Mouse (Mus musculus) left cerebral cortex, postnatal 36 days (tissue): ENCODE data around the gene Ezr. TPM values are rescaled to one million over a fixed set of nuclear protein-coding genes. Genes with fewer than 3 reads are reported as not detected.

Experiments used
- DNase-seq, 2 experiments: peaks; one replicate each; pipeline ENCODE4 v3.0.0; 2021 to 2022; ENCODE audit warnings: low spot score in 2 of 2, mixed read lengths in 1 of 2
- intact Hi-C: fragments of 180-260 bp; cut with DNase I; formaldehyde crosslinking; loops from one replicate; pipeline ENCODE4 v1.15.1; 2025
- total RNA-seq, 2 experiments: library from RNA; stranded (reverse); gene quantifications; 2 replicates each; pipeline ENCODE4 v1.2.3; 2021

The Ezr gene
- 10 to 100 TPM; 51.1 to 51.8 TPM for total RNA-seq

DNA sequence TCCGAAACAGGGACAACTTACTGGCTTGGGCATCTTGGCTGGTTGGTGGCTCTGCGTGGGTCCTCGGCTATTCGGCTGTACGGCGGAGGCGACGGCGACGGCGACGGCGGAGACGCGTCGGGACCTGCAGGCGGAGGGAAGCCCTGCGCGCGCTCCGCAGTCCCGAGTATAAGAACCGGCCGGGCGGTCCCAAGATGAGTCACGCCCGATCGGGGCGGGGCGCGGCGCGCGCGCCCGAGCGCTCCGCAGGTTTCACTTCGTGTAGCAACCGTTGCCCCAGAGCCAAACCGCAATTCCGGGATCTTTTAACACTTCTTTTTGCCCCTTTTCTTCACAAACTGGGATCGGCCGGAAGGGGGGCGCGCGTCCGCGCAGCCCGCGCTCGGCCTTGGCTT is at the start of gene Ezr:
Gene Ezr (minus strand): TSS at position 174 of the 395 bp plus-strand sequence.
- intact Hi-C loops, result loop anchor here (5.0 kb wide), 1 partner anchor 45 kb away; no protein-coding TSS in a partner anchor
- peak; percentile 70 to 72 for DNase-seq

- intact Hi-C loops, result no loop called here
- no peak for DNase-seq
These were observed 47.5 kb upstream of the Ezr start for GRCm38 (mm10) chr17:6830004-6830592.

- DNase-seq, result no peak
- intact Hi-C loops, result loop anchor here (5.0 kb wide), 2 partner anchors 34 to 46 kb away; partner anchors contain the start of gene Ezr
These were observed 46.1 kb upstream of the Ezr start for GRCm38 (mm10) chr17:6828531-6829150.

GRCm38 (mm10) chr17:6827740-6828461 is 45.3 kb upstream of the Ezr start:
- intact Hi-C loops, result loop anchor here (5.0 kb wide), 2 partner anchors 34 to 46 kb away; partner anchors contain the start of gene Ezr

GRCm38 (mm10) chr17:6827159-6827733 is 44.7 kb upstream of the Ezr start:
- intact Hi-C loops, result loop anchor here (5.0 kb wide), 2 partner anchors 35 to 45 kb away; partner anchors contain the start of gene Ezr
- DNase-seq, result no peak

More at GRCm38 (mm10) chr17:6827740-6828461, 45.3 kb upstream of the Ezr start:
- peak; percentile 93 for DNase-seq

DNA sequence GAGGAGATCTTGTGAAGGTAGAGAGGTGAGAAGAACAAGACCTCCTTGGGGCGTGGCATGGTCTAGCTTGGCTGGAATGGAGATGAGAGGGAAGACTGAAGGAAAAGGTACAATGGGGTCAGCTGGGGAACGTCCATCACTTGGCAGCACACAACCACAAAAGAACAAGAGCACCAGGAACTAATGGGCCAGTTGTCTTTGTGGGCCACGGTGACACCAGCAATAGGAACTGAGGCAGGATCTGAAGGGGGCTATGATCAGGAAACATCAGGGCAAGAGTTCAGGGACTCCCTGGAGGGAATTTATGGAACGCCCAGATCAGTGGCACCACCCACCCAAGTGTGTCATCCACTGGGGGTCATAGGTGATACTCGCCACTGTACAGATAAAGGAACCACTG is 34.2 kb upstream of the Ezr start:
- DNase-seq, result no peak
- intact Hi-C loops, result no loop called here

DNA sequence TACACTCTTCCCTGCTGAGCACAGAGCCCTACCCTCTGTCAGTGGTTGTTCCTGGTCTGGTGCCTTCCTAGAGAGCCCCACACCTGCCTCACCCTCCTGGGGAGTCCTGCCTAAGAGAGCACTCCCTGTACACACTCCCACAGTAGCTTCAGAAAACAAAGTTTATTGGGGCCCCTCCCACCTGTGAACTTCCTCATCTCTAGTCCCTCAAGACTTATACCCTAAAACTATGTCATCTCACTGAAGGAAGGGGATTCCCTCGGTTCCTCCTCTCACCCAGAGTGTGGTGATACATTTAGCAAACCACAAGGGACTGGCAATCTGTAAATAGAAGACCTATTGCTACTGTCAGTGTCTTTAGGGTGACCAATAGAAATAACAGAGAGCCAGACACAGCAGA is 33.6 kb upstream of the Ezr start:
- intact Hi-C loops, result no loop called here
- DNase-seq, result no peak

DNA sequence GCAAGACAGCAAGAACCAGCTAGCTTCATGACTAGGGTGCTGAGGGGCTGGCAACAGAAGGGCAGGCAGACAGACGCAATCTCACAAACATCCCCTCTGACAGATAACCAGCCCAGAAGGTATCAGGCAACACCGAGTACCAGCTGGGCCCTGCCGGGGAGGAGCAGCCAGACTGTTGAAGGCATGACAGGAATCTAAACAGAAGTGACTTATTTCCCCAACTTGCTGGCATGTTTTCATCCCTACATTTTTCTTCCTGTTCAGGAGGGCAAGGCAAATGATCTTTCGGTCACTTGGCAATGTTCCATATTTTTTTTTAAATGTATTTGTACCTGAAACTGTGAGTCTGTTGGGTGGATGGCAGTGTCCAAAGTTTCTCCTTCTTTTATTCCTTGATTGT is 32.1 kb upstream of the Ezr start:
- DNase-seq, result no peak
- intact Hi-C loops, result no loop called here

- no peak for DNase-seq
- intact Hi-C loops, result no loop called here
These were observed 30.2 kb upstream of the Ezr start for GRCm38 (mm10) chr17:6812851-6813191.

DNA sequence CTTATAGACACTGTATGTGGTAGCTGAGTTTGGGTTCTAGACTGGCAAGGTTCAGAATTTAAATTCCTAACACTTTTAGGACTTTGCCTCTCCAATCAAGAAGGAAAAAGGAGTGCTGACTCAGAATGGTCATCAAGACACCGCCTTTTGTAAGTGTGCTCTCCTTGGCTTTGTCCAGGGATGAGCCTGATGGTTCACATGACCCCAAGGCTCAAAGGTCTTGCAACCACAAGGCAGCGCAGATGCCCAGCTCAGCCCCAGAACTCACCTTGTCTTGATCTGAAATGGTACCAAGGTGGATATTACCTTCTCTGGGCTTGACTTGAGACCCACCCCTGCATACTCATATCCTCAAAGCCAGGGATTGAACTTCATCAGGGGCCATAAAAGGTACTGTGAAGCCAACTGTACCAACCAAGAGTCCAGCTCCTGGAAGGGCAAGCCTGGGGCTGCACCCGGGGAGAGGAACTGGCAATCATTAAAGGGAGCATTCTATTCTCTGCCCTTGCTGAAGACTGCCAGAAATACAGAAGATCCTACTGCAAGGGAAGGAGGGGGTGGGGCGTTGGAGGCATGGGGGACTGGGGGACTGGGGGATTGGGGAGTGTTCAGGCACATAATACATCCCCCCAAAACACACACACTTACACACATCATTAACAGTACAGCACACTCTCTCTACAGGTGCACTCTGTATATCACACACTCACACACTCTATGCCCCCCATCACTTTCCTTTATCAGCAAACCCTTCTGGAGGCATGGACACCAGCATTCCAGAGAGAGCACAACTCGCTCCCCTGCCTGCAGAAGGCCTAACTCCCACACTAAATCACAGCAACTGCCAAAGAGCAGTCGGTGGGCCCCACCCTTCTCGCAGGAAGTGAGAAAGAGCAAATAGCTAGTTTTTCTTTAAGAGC is 29.6 kb upstream of the Ezr start:
- no peak for DNase-seq
- intact Hi-C loops, result no loop called here

DNA sequence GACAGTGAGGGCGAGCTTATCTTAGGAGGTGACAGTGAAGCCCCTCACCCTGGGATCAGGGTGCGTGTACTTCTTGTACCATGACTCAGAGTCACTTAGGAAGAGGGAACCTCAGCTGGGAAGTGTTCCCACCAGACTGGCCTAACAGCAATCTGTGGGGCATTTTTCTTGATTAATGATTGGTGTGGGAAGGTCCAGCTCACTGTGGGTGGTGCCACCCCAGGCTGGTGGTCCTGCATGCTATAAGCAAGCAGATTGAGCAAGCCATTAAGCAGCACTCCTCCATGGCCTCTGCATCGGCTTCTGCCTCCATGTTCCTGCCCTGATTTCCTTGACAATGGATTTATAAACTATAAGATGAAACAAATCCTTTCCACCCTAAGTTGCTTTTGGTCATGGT is 26.7 kb upstream of the Ezr start:
- no peak for DNase-seq
- intact Hi-C loops, result no loop called here

DNA sequence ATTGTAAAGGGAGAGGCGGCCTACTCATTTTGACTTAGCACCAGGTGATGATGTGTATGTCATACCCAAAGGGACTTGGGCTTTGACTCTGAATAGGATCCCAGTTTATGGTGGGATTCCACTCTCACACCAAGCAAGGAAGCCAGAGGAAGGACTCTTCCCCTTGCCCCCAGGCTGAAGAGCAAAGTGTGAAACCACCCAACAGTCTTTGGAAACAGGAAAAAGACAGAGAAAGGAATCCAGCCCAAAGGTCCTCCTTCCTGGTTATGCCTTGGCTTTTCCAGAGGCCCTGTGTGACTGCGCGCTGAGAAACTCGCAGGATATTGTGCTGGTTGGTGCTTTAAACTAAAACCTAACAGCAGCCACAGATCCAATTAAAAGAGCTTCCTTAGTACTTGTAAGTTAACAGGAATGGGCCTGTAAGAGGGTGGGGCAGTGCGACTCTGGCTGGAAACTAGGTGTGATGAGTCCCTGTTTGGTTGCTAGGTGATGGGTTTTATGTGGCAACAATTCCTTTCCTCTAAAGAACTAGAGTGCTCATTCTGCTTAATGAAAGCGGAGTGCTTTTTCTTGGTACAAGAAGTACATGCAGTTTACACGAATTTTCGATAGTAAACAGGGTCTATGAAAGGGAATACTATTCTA is 26.1 kb upstream of the Ezr start:
- intact Hi-C loops, result no loop called here
- no peak for DNase-seq

- intact Hi-C loops, result no loop called here
- DNase-seq, result no peak
These were observed 25.4 kb upstream of the Ezr start for GRCm38 (mm10) chr17:6807827-6808520.

DNA sequence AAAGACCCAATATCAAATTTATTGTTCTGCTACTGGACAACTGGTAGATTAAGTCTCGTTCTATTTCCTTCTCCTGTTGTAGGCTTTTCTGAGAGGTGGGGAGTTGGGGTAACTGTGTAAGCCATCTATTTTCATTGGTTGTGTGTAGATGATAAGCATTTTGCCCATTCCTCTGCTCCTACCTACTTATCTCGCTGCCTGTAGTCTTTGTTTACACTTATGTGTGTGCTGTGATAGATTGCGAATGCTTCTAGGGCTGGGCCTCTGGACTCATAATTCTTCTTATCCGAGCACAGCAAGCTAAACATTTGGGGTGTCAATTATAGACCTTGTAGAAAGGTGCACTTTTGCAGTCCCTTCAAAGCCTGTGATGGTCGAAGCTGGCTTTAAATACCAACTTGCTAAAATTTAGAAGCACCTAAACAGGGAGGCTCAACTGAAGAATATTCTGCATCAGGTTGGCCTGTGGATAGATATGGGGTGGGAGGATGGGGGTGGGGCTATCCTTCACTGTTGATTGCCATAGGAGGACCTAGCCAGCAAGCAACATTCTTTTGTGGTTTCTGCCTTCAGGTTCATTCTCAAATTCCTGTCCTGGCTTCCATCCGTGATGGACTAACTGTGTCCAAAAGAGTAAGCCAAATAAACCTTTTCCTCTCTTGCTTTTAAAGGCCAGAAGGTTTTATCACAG is 22.4 kb upstream of the Ezr start:
- intact Hi-C loops, result no loop called here
- DNase-seq, result no peak

- intact Hi-C loops, result no loop called here
- DNase-seq, result no peak
These were observed 21.5 kb upstream of the Ezr start for GRCm38 (mm10) chr17:6804111-6804510.

GRCm38 (mm10) chr17:6803614-6804013 is 21.0 kb upstream of the Ezr start:
- intact Hi-C loops, result no loop called here
- no peak for DNase-seq

GRCm38 (mm10) chr17:6798392-6799061 is 15.9 kb upstream of the Ezr start:
- DNase-seq, result no peak
- intact Hi-C loops, result no loop called here
